ENCODE assay signal across 10 mouse cellular contexts in genomic region chr6:54460915-54461671, GRCm38 (mm10). TPM values are rescaled to one million over a fixed set of nuclear protein-coding genes. Genes with fewer than 3 reads are reported as not detected.
A peak's percentile ranks its signal among the peaks of the same experiment; 100 is the strongest.
DNase-seq lines count a peak whose midpoint lies in the region; ATAC-seq lines count a peak whose summit lies in the region.
"Had no signal": no experiment of that assay in that cellular context is flagged by ENCODE, and none has a peak within 500 bp of the region (broad histone marks: within the 10 kb centered on the region; RNA-seq: fewer than 3 reads in every experiment).

No protein-coding gene starts in this region.

- WGBS in hindbrain, embryonic 16.5 days, result 56% methylated on average over 13 of the region's 13 CpGs
- WGBS in hindbrain, embryonic 12.5 days, result 72% methylated on average over 13 of the region's 13 CpGs

- no peak overlapping the region for H3K27ac ChIP-seq in hindbrain, embryonic 16.5 days (ENCODE audit: low read depth, low read length)
- no peak overlapping the region for H3K27ac ChIP-seq in hindbrain, embryonic 12.5 days
- H3K27ac ChIP-seq: embryonic facial prominence, embryonic 12.5 days; liver, embryonic 13.5 days had no signal

- H3K4me3 ChIP-seq in hindbrain, embryonic 16.5 days (ENCODE audit: low read length), result no peak overlapping the region
- no peak overlapping the region for H3K4me3 ChIP-seq in hindbrain, embryonic 12.5 days
- H3K4me3 ChIP-seq: embryonic facial prominence, embryonic 12.5 days; liver, embryonic 13.5 days had no signal

- no peak overlapping the region for H3K9ac ChIP-seq in hindbrain, embryonic 16.5 days (ENCODE audit: low read depth, low read length)
- H3K9ac ChIP-seq in hindbrain, embryonic 12.5 days, result no peak overlapping the region
- H3K9ac ChIP-seq: embryonic facial prominence, embryonic 12.5 days; liver, embryonic 13.5 days had no signal

- H3K4me2 ChIP-seq in hindbrain, embryonic 16.5 days (ENCODE audit: low read length), result no peak overlapping the region
- H3K4me2 ChIP-seq in hindbrain, embryonic 12.5 days (replicated peaks), result no peak overlapping the region
- H3K4me2 ChIP-seq: embryonic facial prominence, embryonic 12.5 days; liver, embryonic 13.5 days had no signal

- H3K4me1 ChIP-seq in hindbrain, embryonic 16.5 days (ENCODE audit: control insufficient read depth, insufficient read depth, low read depth, low read length), result peaks cover 9% of the 10 kb centered on the region; the same call in 1 of the 2 replicates
- 0 out of 2 replicates have a peak, but pooled peaks cover 4% of the 10 kb centered on the region for H3K4me1 ChIP-seq in hindbrain, embryonic 12.5 days
- H3K4me1 ChIP-seq: liver, embryonic 13.5 days had no signal

- peak; percentile 46 to 56 for DNase-seq in gastrocnemius, adult 8-10 months (ENCODE audit: low spot score in 2 of 2)
- DNase-seq in kidney, postnatal 4 days, result peak; percentile 26 to 27
- peak; percentile 75 for DNase-seq in right cerebral cortex, adult 18-20 months
- DNase-seq in urinary bladder, postnatal 14 days (ENCODE audit: low spot score), result no peak
- DNase-seq: liver, embryonic 13.5 days had no signal

- ATAC-seq in hindbrain, embryonic 16.5 days, result peak; percentile 47
- ATAC-seq in hindbrain, embryonic 12.5 days (ENCODE audit: low FRiP score), result no peak
- peak; percentile 24; the same call in 1 of the 2 replicates for ATAC-seq in cerebellum, adult (ENCODE audit: insufficient number of reproducible peaks, low FRiP score, low TSS enrichment)
- no peak for ATAC-seq in erythroblast, adult 5-6 weeks (replicated peaks; ENCODE audit: low FRiP score, poor library complexity, severe bottlenecking)

- H3K27me3 ChIP-seq in hindbrain, embryonic 16.5 days (replicated peaks; ENCODE audit: control insufficient read depth, insufficient read depth, low read length), result no peaks in the 10 kb centered on the region
- no peaks in the 10 kb centered on the region for H3K27me3 ChIP-seq in hindbrain, embryonic 12.5 days
- H3K27me3 ChIP-seq: embryonic facial prominence, embryonic 12.5 days; liver, embryonic 13.5 days had no signal

- no peaks in the 10 kb centered on the region for H3K9me3 ChIP-seq in hindbrain, embryonic 16.5 days (ENCODE audit: control insufficient read depth, low read length)
- no peaks in the 10 kb centered on the region for H3K9me3 ChIP-seq in hindbrain, embryonic 12.5 days (replicated peaks)
- H3K9me3 ChIP-seq: liver, embryonic 13.5 days had no signal

- no peaks in the 10 kb centered on the region for H3K36me3 ChIP-seq in hindbrain, embryonic 16.5 days (ENCODE audit: control insufficient read depth, insufficient read depth, low read length)
- no peaks in the 10 kb centered on the region for H3K36me3 ChIP-seq in hindbrain, embryonic 12.5 days
- H3K36me3 ChIP-seq: embryonic facial prominence, embryonic 12.5 days; liver, embryonic 13.5 days had no signal

RNA-seq across cellular contexts. Expression of gene Wipf3, which starts 31.7 kb away (rescaled TPM):
- 2.3 and 2.5 TPM in 2 replicates for polyA plus RNA-seq in hindbrain, embryonic 16.5 days (2015; fragmentation: Nextera tagmentation; extraction: Ambion mirVana)
- polyA plus RNA-seq in hindbrain, embryonic 12.5 days (2016; fragmentation: Nextera tagmentation; extraction: Ambion mirVana), result 1.5 and 1.7 TPM in 2 replicates
- 10 to 100 TPM; 12.5 to 17.2 (median 13.2) TPM for total RNA-seq in gastrocnemius, adult 8-10 months (2022)
- total RNA-seq in erythroblast, adult 5-6 weeks (2015; ENCODE audit: low replicate concordance), result not detected in 2 replicates
- total RNA-seq in erythroblast, adult 5-6 weeks (2017; ENCODE audit: low replicate concordance), result 0.56 TPM in 1 of 2 replicates, not detected in the other

Comparison
In these comparisons a context has a peak if more than half of its experiments do, and no peak if none do; other contexts are left out.
1. ATAC-seq: peak in hindbrain, embryonic 16.5 days (single experiment) and cerebellum, adult (single experiment); none in hindbrain, embryonic 12.5 days (single experiment) and erythroblast, adult 5-6 weeks (single experiment).
2. RNA of gene Wipf3, which starts 31.7 kb away (total RNA-seq): 12.5 to 17.2 TPM in gastrocnemius, adult 8-10 months; 0.56 TPM in erythroblast, adult 5-6 weeks; every median in the first group is over 4 times any median in the second.